Mouse (Mus musculus) inflammation-experienced regulatory T-cells, adult 6 months (primary cell): ENCODE measurements around the gene Rpp21. TPM values are rescaled to one million over a fixed set of nuclear protein-coding genes. Genes with fewer than 3 reads are reported as not detected.
"Not testable (repeated sequence)": the region's sequence is repeated elsewhere in the genome, so short reads cannot be mapped to it uniquely, and the experiment has no call there.

ENCODE experiments used
- ATAC-seq: one replicate; pipeline ENCODE4 v1.8.0; 2017
- polyA plus RNA-seq, 3 experiments: library from polyadenylated mRNA; unstranded; fragments of 100-300 nt; shearing (Covaris generic); gene quantifications; one replicate each; pipeline ENCODE4 v1.2.1; 2017

Gene Rpp21
- polyA plus RNA-seq: 100 to 1,000 TPM; 147 to 196 (median 194) TPM

DNA sequence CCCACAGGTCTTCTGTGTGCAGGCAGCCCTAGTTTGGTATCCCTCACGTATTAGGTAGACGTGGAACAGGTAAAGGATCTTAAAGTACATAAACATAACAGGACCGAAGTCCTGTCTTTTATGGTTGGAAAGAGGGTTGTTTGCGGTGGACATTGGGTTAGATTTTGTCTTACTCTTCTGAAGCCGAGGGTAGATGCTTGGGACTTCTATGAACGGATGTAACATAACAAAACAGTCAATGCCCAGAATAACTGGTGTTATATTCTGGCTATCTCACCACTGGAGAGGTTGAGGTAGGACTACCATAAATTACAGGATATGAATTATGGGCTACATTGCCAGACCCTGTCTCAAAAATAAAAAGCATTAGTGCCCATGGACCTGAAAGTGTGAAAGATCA, at the start of gene Rpp21:
Rpp21 (minus strand) TSS at position 101 of the 400 bp plus-strand sequence.
- no peak for ATAC-seq

DNA sequence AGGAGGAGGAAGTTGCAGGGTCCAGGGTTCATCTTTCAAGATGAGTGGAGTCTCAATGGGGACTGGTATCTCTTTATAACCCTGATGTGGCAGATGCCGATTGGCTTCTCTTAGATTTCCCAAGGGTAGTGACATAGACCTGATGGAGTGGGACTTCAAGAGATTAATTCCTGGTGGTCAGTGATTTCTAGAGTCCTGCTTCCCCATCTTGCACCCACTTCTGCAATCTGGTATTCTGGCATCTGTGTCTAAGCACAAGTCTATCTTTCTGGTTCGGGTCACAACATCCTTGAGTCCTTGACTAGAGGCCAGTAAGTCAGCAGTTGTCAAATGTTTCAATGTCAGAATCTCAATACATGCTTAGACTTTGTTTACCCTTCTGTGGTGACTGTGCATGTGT, 28.5 kb upstream of the Rpp21 start, which contains the start of gene H2-M10.2:
H2-M10.2 (minus strand) TSS at position 101 of the 400 bp plus-strand sequence.
- no peak for ATAC-seq

DNA sequence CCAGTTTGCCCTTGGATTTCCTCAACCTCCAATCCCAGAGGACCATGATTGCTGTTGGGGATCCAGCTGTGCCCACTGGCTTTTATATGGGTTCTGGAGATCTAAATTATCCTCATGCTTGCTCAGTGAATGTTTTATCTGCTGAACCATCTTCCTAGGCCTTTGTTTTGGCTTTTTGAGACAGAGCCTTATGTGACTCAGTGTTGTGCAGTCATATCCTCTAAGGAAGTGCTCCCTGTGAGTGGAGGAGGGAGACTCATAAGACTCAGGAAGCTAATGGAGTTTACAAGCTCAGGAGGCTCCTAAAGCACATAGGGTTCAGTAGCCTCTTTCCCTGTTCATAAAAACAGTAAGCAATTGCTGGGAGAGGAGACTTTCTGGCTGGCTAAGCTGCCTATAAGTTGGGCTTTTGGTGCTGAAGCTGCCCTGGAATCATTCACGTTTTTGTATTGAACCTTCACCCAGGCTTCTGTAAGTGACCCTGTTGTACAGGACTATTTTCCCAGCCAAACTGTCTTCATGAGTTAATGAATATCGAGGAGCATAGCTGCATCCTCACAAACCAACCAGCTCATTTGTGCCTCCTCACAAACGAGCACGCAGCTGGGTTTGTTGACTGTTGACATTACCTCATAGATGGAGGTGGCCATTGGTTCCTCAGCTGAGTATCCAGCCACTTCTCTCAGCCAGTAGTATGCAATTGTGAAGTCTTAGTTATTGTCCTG, 23.8 kb upstream of the Rpp21 start:
- no peak for ATAC-seq

DNA sequence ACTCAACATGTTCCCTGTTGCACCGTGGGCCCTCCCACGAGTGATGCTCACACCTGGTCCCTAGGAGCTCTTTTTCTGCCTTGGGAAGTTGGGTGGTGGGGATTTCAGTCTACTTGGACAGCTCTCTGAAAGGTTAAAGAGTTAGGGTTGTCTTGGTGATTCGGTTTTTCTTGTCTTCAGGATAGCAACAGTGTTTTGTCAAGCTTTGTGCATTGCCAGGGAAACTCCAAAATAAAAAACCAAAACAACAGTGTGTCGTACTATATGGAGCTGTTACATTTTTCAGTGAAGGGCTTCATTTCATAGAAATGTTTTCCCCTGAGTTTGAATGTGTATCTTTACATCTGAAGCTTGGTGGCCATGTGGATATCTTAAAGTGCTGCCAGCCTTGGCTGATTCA, 16.9 kb upstream of the Rpp21 start:
- ATAC-seq: no peak

DNA sequence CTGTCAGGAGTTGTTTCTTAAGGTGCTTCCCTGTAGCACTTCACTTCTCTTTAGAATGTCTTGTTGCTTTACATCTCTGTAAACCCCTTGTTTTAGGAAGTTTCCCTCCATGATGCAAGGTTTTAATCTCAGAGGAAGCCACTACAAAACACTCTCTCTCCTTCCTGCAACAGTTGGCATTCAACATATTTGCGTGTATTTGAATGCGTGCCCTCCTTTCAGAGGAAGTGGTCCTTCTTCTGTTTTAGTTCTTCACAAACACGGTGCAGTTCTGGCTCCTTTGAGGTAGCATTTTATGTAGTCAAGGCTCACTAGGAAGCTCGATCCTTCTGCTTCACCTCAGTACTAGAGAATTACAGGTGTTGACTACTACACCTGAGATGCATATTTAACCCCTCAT, 15.9 kb upstream of the Rpp21 start:
- no peak for ATAC-seq

DNA sequence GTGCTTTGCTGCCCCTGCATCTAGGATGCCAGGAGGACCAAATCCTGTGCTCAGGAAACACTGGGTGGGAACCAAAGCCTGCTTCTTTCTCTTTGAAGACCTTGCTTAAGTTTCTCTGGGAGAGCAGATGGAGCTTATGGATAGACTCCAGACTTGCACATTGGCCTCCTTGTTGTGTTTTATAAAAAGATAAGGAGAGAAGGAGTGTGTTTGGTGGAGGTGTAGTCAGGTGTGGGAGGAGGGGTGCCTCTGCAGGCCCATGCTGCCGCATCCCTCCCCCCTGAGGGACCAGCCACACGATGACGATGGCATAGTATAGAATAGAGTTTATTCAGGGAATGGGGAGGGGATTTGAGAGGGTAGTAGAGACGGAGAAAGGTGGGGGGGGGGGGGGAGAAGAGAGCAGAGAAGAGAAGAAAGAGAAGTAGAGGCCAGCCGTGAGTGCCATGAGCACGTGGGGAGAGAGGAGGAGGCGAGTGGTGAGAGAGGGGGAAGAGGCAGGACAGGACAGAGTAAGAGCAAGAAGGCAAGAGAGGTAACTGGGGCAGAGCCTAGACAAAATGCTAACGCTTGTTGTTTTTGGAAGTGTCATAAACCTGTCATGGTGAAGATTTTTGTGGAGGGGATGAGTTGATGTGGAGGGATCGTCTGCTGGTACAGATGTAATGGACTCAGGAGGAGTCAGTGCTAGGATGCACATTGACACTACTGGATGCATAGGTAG, 14.9 kb upstream of the Rpp21 start:
- ATAC-seq: no peak

DNA sequence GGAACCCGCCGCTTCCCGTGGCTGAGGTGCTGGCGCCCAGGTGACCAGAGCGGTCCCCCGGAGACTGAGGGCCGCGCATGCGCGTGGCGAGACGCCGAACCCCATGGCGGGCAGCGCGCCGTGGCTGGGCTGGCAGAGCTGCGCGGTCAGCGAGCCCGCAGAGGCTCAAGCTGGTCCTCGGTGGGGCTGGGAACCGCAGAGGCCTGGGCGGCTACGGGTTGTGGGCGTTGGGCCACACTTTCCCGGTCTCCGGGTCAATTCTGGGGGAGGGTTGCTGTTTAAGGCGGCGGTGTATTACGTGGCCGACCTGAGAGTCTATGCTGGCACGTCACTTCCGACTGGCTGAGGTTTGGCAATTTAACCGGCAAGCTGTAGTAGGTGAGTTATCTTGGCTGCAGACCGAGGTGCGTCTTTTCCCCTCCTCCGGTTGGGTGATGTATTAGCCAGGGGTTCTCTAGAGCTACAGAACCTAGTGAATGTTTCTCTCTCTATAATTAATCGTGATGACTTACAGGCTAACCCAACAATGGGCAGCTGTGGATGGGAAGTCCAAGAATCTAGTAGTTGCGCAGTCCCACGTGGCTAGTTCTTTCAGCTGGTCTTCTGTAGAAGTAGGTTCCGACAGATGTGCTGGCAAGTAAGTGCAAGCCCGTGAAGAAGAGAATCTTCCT, 13.9 kb upstream of the Rpp21 start, which contains the start of gene Trim39:
Trim39 (minus strand) TSS at position 662 of the 671 bp plus-strand sequence.
- peak; percentile 89 for ATAC-seq

DNA sequence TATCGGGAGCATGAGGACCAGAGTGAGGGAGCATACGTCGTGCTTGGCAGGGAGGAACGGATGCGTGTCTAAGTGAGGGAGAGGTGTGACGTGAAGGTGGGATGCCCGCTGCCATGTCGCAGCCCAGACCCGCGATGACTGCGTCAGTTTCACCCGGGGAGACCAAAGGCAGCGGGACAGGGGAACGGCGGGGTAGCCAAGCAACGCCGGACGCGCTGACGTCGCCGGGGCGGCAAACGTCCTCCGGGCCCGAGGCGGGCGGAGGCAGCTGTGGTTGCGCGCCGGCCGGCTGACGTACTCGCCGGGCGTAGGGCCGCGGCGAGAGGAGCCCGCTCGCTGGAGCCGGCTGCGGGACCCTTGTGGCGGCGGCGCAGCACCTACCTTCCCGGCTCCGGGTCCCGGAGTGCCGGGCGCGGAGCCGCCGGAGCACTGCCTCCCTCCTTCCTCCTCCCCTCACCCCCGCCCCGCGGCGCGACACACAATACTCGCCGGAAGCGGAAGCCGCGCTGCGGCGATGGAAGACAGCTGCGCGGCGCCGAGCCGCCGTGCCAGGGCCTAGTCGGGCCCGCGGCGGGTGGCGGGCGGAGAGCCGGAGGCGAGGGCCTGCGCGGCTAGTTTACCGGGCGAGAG, 13.2 kb upstream of the Rpp21 start:
- ATAC-seq: peak; percentile 74

DNA sequence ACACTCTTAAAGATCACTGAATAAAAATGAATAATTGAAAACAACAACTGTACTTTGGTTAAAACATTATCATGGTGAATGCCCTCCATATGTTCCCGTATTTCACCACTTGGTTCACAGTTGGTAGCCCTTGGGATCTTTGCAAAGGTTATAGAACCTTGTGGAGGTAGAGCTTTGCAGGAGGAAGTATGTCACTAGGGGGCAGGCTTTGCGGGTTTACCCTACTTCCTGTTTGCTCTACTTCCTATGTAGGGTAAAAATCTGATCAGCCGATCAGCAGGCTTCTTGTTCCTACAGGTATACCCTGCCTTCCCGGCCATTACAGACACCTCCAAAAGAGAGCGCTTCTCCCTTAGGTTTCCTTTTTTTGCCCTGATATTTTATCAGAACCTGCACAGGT, 8.0 kb upstream of the Rpp21 start:
- peak; percentile 85 for ATAC-seq

DNA sequence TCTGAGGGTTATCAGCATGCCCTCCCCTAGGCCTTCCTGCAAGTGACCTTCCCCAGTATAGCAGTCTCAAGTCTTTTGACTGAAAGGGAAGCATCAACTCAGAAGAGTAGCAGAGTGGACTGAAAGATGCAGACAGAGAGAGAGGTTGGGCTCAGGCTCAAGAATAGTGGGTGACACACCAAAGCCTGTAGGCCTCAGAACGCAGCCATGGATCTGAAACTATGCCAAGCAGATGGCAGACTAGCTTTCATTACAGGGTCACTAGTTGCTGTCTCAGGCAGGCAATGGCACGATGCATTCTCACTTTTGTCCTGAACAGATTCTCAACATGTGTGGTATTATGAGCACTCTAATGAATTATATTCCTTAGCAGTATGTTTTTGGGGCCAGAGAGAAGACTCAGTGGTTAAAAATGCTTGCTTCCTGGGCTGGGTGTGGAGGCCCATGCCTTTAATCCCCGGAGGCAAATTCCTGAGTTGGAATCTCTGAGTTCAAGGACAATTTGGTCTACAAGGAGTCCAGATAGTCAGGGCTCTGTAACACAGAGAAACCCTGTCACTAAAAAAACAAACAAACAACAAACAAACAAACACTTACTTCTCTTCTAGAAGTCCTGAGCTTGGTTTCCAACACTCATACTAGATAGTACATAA, 6.5 kb upstream of the Rpp21 start:
- ATAC-seq: no peak

DNA sequence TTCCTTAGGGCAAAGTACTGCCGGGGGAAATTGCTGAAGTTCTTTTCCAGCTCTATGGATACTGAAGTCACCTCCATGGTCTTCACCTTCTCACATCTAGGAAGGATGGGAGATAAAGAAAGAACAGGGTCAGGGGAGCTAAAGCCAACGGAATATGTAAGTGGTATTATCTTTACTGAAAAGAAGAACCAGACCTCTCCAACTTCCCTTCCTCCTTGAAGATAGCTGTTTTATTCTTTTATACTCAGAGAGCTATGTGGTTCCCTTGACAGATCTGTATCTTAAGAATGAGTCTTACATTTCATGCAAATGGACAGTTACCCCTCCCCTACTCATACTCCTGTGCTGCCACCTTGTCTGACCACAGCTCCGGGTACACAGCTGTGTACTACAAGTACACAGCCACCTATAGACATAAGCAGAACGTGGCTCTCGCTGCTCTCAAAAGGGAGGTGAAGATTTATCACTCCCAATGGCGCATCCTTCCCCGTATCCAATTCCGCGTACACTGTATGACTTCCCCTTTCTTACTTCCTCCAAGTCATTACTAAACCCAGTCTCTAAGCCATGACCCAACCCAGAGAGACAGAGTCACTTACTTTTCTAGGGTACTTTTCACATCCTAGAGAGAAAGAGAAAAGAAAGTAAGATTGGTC, 3.8 kb upstream of the Rpp21 start:
- no peak for ATAC-seq

DNA sequence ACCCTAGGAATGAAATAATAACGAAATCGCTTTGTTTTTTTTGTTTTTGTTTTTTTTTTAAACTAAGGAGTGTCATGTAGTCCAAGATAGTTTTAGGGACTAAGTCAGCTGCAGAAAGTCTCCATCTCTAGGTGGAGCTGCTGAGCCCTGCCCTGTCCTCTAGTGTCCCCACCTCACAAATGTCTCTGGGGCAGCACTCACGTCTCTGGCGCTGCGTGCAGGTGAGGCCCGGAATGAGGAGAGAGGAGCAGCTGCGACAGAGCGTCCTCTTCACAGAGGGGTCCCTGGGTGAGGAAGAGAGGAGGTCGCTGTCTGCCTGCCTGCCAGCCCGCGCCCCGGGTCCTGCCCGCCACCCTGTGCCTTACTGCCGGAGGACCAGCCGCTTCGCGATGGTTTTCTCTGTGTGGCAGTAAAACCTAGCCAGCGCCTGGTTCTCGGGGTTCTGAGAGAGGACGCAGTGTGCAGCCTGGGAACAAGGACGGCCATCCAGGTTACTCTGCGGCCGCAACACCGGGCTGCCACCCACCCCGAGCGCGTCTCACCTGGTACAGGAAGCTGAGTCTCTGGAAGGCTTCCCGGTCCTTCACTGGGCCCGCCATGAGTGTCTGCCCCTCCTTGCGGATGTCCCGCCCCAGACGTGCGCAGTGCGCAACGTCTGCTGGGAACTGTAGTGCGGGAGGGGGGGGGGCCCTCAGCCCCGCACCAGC, 475 bp downstream of the Rpp21 start:
- ATAC-seq: peak; percentile 95

DNA sequence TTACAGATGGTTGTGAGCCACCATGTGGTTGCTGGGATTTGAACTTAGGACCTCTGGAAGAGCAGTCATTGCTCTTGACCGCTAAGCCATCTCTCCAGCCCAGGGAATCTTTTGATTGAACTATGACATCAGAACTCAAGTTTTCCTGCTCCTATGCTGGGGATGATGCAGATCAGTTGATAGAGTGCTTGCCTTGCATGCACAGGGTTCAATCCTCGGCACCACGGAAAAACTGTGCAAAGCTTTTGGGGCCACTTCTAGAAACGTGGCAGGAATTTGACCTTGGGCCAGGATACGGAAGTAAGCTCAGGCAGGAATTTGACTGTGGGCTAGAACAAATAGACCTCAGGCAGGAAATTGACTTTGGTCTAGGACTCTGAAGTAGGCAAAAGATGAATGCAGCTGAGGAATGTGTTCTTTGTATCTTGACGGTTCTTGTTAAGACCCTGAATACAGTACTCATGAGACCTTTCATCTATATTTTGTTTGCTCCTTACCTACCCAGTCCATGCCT, 4.7 kb downstream of the Rpp21 start:
- ATAC-seq: no peak

DNA sequence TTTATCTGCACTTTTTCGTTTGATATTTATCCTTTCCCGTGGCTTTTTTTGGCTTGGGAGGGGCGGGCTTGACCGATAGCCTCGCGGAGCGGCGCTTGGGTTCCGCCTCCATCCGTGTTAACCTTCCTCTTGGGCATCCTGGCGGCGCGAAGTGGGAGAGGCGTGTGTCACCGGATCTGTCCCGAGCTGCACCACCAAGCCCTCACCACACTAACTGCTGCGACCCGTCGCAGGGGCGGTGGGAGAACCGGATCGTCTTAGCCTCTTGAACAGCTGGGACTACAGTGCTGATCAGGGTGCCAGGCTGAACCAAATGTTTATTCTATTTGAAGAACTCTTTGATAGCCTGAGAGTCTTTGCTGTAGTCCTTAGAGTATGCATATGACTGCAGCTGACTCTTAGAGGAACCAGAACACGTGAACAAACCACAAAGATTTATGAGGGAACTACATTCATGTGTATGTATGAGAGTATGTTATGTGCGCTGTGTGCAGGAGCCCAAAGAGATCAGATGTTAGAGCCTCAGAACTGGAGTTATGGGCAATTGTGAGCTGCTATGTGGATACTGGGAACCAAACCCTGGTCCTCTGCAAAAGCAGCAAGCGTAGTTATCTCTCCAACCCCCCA, 5.5 kb downstream of the Rpp21 start:
- ATAC-seq: peak; percentile 67

DNA sequence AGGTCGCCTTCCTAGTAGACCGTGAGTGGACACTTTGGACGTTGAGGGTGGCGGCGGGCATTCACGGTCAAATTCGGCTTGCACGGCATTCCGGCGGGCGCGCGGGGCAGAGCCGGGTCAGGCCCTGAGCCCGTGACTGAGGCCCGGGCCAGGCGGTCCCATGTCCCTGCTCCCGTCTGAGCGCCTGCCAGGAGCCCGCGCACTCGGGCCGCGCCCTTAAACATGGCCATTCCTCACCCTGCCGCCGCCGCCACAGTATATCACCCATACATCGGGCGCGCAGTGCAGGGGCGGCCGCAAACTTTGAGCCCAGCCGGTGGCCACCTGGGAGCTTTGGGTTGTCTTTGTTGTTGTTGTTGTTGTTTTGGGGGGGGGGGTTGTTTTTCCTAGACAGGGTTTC, 9.0 kb downstream of the Rpp21 start:
- no peak for ATAC-seq

DNA sequence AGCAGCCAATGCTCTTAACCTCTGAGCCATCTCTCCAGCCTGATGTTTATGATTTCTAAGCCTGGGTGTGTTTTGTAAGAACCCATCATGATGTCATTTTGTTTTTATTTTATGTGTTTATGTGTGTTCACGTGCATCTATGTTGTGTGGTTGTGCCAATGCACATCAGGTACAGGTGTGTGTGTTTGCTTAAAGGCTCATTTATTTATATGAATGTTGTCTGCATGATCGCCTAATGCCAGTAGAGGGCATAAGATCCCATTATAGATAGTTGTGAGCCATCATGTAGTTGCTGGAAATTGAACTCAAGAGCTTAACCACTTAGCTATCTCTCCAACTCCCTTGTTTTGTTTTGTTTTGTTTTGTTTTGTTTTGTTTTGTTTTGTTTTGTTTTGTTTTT, 12.1 kb downstream of the Rpp21 start:
- no peak for ATAC-seq

DNA sequence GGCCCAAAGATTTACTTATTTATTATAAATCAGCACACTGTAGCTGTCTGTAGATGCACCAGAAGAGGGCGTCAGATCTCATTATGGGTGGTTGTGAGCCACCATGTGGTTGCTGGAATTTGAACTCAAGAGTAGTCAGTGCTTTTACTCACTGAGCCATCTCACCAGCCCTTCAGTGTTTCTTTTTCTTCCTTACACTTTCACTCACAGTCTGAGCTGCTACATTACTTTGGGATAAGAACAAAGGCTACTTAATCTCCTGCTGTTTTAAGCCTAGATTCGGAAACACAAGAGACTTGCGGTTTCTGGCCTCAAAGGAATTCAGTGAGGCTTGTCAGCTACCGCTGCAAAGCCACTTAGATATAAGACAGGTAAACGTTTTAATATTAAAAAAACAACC, 13.8 kb downstream of the Rpp21 start:
- no peak for ATAC-seq

DNA sequence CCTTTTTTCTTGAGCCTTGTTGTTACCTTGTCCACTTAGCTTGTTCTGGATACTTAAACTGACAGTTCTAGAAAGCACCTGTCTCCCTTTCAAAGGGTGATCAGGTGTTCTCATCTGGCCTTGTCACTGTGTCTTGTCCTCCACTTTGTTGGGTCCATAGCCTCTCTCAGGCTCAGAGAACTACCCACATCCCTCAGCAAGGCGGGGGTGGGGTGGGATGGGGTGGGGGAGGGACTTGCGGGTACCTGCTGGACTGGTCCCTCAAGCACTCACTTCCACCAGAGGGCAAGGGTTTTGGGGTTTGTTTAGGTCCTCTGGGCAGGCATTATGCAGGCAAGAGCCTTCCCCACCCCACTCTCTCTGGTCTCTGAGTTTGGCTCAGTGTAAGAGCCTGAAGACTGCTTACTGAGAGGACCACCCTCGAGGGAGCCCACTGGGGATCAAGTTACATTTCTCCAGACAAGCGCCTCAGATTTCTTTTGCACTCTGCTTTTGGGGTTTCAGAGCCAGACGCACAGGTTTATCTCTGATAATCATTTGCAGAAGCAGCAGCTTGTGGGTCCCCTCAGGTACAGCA, 17.1 kb downstream of the Rpp21 start:
- no peak for ATAC-seq

DNA sequence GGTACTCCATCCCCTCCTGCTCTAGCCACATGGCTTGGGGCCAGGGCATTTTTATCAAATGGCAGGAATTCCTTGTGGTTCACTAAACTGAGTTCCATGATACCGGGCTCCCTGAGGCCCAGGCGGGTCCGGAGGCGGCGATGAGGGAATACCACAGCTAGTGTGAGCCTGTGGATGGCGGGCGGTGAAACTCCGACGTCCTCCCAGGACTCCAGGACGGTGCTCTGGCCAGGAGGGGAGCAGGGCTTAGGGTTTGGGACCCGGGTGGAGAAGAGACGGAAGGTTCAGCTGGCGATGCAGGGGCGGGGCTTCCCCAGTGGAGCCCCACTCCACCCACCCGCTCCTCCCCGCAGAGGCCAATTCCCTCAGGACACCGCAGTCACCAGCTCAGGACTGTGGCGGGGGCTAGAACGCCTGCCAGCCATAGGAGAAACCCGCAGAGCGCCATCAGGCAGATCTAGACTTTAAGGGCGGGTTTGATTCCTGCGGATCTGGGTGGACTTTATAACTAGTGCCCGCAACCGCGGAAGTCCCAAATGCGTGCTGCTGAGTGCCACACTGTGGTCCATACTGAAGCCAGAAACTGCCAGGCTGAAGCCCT, 20.4 kb downstream of the Rpp21 start:
- ATAC-seq: no peak

DNA sequence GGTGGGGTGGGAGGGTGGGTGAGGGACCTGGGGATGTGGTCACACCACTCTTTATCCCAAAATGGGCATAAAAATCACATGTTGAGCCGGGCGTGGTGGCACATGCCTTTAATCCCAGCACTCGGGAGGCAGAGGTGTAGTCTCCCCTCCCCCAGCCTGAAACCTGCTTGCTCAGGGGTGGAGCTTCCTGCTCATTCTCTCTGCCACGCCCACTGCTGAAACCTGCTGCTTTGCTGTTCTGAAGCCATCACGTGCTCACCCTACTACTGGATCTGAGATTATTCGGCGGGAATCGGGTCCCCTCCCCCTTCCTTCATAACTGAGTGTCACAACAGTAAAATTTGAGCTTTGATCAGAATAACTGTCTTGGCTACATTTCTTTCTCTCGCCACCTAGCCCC, 22.6 kb downstream of the Rpp21 start:
- ATAC-seq: not testable (repeated sequence)
